Mouse (Mus musculus) neural tube, embryonic 14.5 days (tissue): ENCODE data around the gene Glipr2. TPM values are rescaled to one million over a fixed set of nuclear protein-coding genes. Genes with fewer than 3 reads are reported as not detected.

Source experiments
- ATAC-seq: fragments of 200-750 bp; cut with Nextera tagmentation; 2 replicates; pipeline ENCODE4 v1.8.0; 2017; ENCODE audit warnings: low read depth, mild to moderate bottlenecking, moderate TSS enrichment, moderate library complexity
- H3K27ac ChIP-seq: fragments of 300-500 bp; sonication (generic); 2 replicates; pipeline ENCODE4 v1.5.1; 2014; ENCODE audit warnings: low read depth, mild to moderate bottlenecking, control low read depth, low read length, moderate library complexity, mixed read lengths
- H3K27me3 ChIP-seq: fragments of 300-500 bp; sonication (generic); 2 replicates; pipeline ENCODE4 v1.6.1; 2014; ENCODE audit warnings: low read length; ENCODE audit not compliant: control insufficient read depth, insufficient read depth
- H3K36me3 ChIP-seq: fragments of 300-500 bp; sonication (generic); 2 replicates; pipeline ENCODE4 v1.6.1; 2014; ENCODE audit warnings: low read length, mixed read lengths; ENCODE audit not compliant: control insufficient read depth, insufficient read depth
- H3K4me1 ChIP-seq: fragments of 300-500 bp; sonication (generic); 2 replicates; pipeline ENCODE4 v1.6.1; 2014; ENCODE audit warnings: low read length; ENCODE audit not compliant: control insufficient read depth, insufficient read depth
- H3K4me2 ChIP-seq: fragments of 300-500 bp; sonication (generic); 2 replicates; pipeline ENCODE4 v1.6.1; 2014; ENCODE audit warnings: mild to moderate bottlenecking, low read depth, low read length, control low read depth
- H3K4me3 ChIP-seq: fragments of 300-500 bp; sonication (generic); 2 replicates; pipeline ENCODE4 v1.5.1; 2014; ENCODE audit warnings: low read depth, low read length, control low read depth, mixed read lengths
- H3K9ac ChIP-seq: fragments of 300-500 bp; sonication (generic); replicated peaks from 2 replicates; pipeline ENCODE4 v1.6.1; 2014; ENCODE audit warnings: low read depth, mild to moderate bottlenecking, control low read depth, low read length, mixed read lengths
- H3K9me3 ChIP-seq: fragments of 300-500 bp; sonication (generic); 2 replicates; pipeline ENCODE4 v1.6.1; 2016; ENCODE audit warnings: low read length; ENCODE audit not compliant: control insufficient read depth
- WGBS: fragments of 180-500 bp; shearing (Covaris S2); extraction: QIAGEN DNeasy Blood & Tissue Kit; methylation state at CpG from one replicate; pipeline ENCODE4 v1.1.7; 2014; 5-methylcytosine and 5-hydroxymethylcytosine counted together
- polyA plus RNA-seq: library from polyadenylated mRNA; unstranded; fragments of >200 nt; fragmentation: Nextera tagmentation; extraction: Ambion mirVana; gene quantifications from 2 replicates; pipeline ENCODE4 v1.2.1, GENCODE M21; 2014

Glipr2 gene
- polyA plus RNA-seq, 1 experiment from 2014 or later, result 37.3 TPM

- ATAC-seq, result no peak
- H3K9me3 ChIP-seq, result no peaks in the 10 kb centered on the region
- H3K27ac ChIP-seq, result no peak overlapping the region
- H3K9ac ChIP-seq, result no peak overlapping the region
- no peaks in the 10 kb centered on the region for H3K36me3 ChIP-seq
- peaks cover 6% of the 10 kb centered on the region for H3K4me1 ChIP-seq
- WGBS, result 94% methylated on average over 22 of the region's 22 CpGs
- no peak overlapping the region for H3K4me2 ChIP-seq
- no peaks in the 10 kb centered on the region for H3K27me3 ChIP-seq
- H3K4me3 ChIP-seq, result no peak overlapping the region
Measured at GRCm38 (mm10) chr4:43983756-43984155, 26.6 kb downstream of the Glipr2 start.

GRCm38 (mm10) chr4:43984326-43984725, 27.1 kb downstream of the Glipr2 start:
- Histone ChIP-seq H3K9me3 (no peaks in the 10 kb centered on the region), H3K4me2 (no peak overlapping the region), H3K27ac (no peak overlapping the region), H3K4me3 (no peak overlapping the region), H3K4me1 (no peaks in the 10 kb centered on the region; the same call in 1 of the 2 replicates), H3K27me3 (no peaks in the 10 kb centered on the region), H3K9ac (no peak overlapping the region), H3K36me3 (no peaks in the 10 kb centered on the region)
- WGBS, result 91% methylated on average over 19 of the region's 19 CpGs
- ATAC-seq, result no peak

GRCm38 (mm10) chr4:43988976-43989375, 31.8 kb downstream of the Glipr2 start:
- Histone ChIP-seq H3K4me2 (no peak overlapping the region), H3K36me3 (no peaks in the 10 kb centered on the region), H3K9me3 (no peaks in the 10 kb centered on the region), H3K4me3 (no peak overlapping the region), H3K4me1 (no peaks in the 10 kb centered on the region), H3K27me3 (no peaks in the 10 kb centered on the region), H3K9ac (no peak overlapping the region), H3K27ac (no peak overlapping the region)
- 86% methylated on average over 3 of the region's 3 CpGs for WGBS
- no peak for ATAC-seq

GRCm38 (mm10) chr4:43993072-43993471, 35.9 kb downstream of the Glipr2 start:
- no peak overlapping the region for H3K27ac ChIP-seq
- H3K4me3 ChIP-seq, result no peak overlapping the region
- no peak overlapping the region for H3K9ac ChIP-seq
- H3K4me2 ChIP-seq, result no peak overlapping the region
- H3K4me1 ChIP-seq, result no peaks in the 10 kb centered on the region
- no peaks in the 10 kb centered on the region for H3K9me3 ChIP-seq
- no peaks in the 10 kb centered on the region for H3K27me3 ChIP-seq
- H3K36me3 ChIP-seq, result no peaks in the 10 kb centered on the region
- 91% methylated on average over 11 of the region's 11 CpGs for WGBS
- ATAC-seq, result no peak

GRCm38 (mm10) chr4:43994342-43994741, 37.1 kb downstream of the Glipr2 start:
- Histone ChIP-seq H3K9ac (no peak overlapping the region), H3K4me2 (no peak overlapping the region), H3K27me3 (no peaks in the 10 kb centered on the region), H3K4me3 (no peak overlapping the region), H3K9me3 (no peaks in the 10 kb centered on the region), H3K27ac (no peak overlapping the region), H3K36me3 (no peaks in the 10 kb centered on the region), H3K4me1 (no peaks in the 10 kb centered on the region)
- no peak for ATAC-seq
- WGBS, result 86% methylated on average over 2 of the region's 2 CpGs

GRCm38 (mm10) chr4:44003622-44004021, 46.4 kb downstream of the Glipr2 start:
- Histone ChIP-seq H3K4me2 (no peak overlapping the region), H3K27me3 (no peaks in the 10 kb centered on the region), H3K27ac (no peak overlapping the region), H3K9ac (no peak overlapping the region), H3K4me3 (no peak overlapping the region), H3K36me3 (no peaks in the 10 kb centered on the region), H3K9me3 (no peaks in the 10 kb centered on the region), H3K4me1 (no peaks in the 10 kb centered on the region)
- no peak for ATAC-seq
- 90% methylated on average over 6 of the region's 6 CpGs for WGBS

GRCm38 (mm10) chr4:44004126-44004525, 46.9 kb downstream of the Glipr2 start, which contains the start of gene Clta:
Gene Clta (plus strand): TSS chr4:44004452.
- no peaks in the 10 kb centered on the region for H3K36me3 ChIP-seq
- no peaks in the 10 kb centered on the region for H3K27me3 ChIP-seq
- H3K27ac ChIP-seq, result no peak within 1 kb of the TSS
- H3K4me3 ChIP-seq, result no peak within 1 kb of the TSS
- no peak within 1 kb of the TSS for H3K4me2 ChIP-seq
- H3K4me1 ChIP-seq, result no peaks in the 10 kb centered on the region
- no peaks in the 10 kb centered on the region for H3K9me3 ChIP-seq
- no peak for ATAC-seq
- H3K9ac ChIP-seq, result no peak within 1 kb of the TSS
- 90% methylated on average over 5 of the region's 5 CpGs for WGBS

- Histone ChIP-seq H3K4me2 (no peak overlapping the region), H3K27ac (no peak overlapping the region), H3K4me3 (no peak overlapping the region), H3K4me1 (no peaks in the 10 kb centered on the region), H3K9me3 (no peaks in the 10 kb centered on the region), H3K27me3 (no peaks in the 10 kb centered on the region), H3K9ac (no peak overlapping the region), H3K36me3 (no peaks in the 10 kb centered on the region)
- no peak for ATAC-seq
- WGBS, result 75% methylated on average over 3 of the region's 3 CpGs
Measured at GRCm38 (mm10) chr4:44004623-44005409, 47.6 kb downstream of the Glipr2 start.

- H3K4me2 ChIP-seq, result no peak overlapping the region
- ATAC-seq, result no peak
- H3K27me3 ChIP-seq, result no peaks in the 10 kb centered on the region
- H3K36me3 ChIP-seq, result no peaks in the 10 kb centered on the region
- 95% methylated on average over 1 of the region's 1 CpGs for WGBS
- no peak overlapping the region for H3K9ac ChIP-seq
- no peak overlapping the region for H3K27ac ChIP-seq
- H3K4me1 ChIP-seq, result peaks cover 17% of the 10 kb centered on the region
- H3K9me3 ChIP-seq, result no peaks in the 10 kb centered on the region
- no peak overlapping the region for H3K4me3 ChIP-seq
Measured at GRCm38 (mm10) chr4:44010176-44010575, 53.0 kb downstream of the Glipr2 start.
